Mouse (Mus musculus) frontal cortex, postnatal 10 days (tissue): ENCODE data around the gene Atn1.
"Not testable (repeated sequence)": the region's sequence is repeated elsewhere in the genome, so short reads cannot be mapped to it uniquely, and the experiment has no call there.

Experiments used
- DNase-seq, 2 experiments: peaks; one replicate each; pipeline ENCODE4 v3.0.0; 2022; ENCODE audit warnings: low spot score in 2 of 2, mixed read lengths in 1 of 2

Gene Atn1

DNA sequence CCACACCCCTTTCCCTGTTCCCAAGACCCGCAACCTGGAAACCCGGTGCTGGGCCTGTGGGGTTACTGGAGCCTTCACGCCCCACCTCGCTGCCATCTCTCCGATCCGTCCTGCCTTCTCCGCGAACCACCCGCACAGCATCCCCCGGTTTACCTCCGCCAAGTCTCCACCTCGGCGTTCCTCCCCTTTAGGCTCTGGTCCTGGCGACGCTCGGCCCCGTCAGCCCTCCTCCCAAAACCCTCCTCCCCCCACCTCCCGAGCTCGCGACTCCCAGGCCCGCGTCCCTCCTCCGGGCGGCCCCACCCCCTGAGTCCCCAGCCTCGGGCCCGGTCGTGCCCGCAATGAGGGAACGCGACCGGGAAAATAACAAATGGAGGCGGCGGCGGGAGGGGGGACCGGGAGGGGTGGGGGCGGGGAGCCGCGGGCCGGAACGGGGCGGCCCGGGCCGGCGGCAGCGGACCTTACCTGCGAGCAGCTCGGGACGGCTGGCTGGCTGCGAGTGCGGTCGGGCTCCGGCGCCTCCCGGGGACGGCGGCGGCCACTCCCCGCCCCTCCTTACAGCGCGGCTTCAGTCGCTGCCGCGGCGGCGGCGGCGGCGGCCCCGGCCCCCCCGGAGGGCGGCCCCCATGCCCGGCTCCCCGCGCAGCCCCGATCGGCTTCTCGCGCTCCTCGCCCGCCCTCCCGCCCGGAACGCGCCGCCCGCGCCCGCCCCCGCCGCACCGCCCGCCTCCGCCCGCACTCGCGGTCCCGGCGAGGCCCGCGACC lies at the start of gene Atn1, which contains the start of gene Gm45234:
Gene Atn1 (minus strand): TSS at position 694 of the 765 bp plus-strand sequence.
Gene Gm45234 (minus strand): TSS at position 191 of the 765 bp plus-strand sequence.
- DNase-seq: peak; percentile 15 to 59

DNA sequence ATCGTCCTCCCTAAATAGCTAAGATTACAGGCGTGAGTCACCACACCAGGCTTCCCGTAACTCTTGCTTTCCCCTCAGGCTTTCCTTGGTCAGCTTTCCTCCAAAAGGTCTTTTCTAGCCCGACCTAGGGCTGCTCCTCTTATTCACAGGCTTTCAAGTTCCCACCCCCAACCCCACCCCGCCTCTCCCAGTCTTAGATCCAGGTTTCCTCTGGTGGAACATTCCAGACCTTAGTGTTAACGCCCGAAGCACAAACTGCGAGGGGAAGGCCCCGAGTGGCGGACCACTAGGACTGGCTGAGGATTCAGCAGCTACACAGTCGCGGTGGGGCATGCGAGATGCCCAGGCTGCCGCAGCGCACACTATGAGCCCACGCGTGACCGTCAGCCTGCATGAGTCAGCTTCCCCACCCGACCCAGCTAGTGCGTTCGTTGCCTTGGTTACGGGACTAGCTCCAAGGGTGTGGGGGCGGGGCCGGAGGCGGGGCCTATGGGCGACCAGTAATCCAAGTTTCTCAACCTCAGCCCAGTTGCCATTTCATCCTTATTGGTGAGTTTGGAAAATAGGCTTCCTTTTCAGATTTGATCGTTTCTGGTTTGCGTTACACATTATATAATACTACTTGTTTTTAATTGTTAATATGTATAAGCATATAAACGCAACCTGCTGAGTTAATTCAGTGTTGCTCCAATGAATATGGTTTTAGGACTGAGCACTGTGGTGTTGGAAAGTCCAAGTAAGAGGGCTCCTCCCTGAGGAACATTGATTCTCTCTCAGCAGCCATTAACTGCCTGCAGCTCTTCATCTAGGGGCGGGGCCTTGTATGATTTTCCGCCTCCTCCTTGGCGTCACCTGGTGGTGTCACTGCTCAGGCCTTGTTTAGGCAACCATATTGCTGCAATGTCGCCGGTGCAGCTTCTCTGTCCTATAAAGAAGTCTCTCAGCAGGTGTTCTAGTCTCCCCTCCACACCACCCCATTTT lies 49.3 kb upstream of the Atn1 start:
- peak; percentile 95 to 96 for DNase-seq

DNA sequence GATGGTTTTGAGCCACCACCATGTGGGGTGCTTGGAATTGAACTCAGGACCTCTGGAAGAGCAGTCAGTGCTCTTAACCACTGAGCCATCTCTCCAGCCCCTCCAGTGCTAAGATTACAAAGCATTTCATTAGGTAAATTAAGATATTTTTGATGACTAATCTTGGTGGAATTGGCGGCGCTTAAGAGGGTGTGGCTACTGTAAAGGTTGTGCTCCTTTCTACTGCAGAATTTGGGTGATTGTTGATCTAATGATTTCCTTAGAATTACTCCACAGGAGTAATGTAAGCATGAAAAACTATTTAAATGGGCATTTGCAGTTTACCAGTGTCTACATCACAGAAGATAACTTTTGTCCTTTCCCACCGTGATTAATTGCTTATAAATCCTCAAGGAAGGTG lies 48.0 kb upstream of the Atn1 start:
- no peak for DNase-seq

DNA sequence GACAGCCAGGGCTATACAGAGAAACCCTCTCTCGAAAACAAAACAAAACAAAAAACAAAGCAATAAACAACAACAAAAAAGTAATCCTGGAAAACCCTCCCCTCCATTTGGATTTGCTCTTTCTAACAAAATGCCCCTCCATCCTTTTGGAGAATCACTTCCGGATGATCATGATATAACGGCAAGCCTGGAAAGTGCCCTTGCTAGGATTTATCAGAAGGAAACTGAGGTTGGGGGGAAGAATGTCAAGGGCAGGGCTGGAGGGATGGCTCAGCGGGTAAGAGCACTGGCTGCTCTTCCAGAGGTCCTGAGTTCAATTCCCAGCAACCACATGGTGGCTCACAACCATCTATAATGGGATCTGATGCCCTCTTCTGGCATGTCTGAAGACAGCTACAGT lies 47.4 kb upstream of the Atn1 start:
- not testable (repeated sequence) for DNase-seq

DNA sequence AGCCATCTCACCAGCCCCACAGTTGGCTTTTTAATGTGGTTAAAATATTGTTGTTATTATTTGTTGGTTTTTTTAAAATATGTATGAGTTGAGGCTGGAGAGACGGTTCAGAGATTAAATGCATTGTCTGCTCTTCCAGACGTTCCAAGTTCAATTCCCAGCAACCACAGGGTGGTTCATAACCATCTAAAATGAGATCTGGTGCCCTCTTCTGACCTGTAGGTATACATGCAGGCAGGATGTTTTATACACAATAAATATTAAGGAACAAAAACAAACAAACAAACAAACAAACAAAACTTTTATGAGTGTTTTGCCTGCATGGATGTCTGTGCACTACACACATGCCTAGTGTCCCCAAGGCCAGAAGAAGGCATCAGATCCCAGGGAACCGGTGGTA lies 46.7 kb upstream of the Atn1 start:
- DNase-seq: no peak

DNA sequence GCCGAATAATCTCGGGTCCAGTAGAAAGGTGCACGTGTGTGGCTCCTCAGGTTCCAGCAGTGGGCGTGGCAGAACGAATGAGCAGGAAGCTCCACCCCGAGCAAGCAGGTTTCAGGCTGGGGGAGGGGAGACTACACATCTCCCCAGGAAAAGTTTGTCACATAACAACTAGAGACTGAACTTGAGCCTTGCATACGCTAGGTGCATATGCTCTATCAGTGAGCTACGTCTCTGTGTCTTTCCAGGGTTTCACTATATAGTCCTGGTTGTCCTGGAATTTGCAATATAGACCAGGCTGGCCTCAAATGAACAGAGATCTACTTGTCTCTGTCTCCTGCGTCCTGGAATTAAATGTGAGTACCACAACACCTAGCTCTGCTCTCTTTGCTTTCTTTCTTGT lies 46.1 kb upstream of the Atn1 start:
- not testable (repeated sequence) for DNase-seq

DNA sequence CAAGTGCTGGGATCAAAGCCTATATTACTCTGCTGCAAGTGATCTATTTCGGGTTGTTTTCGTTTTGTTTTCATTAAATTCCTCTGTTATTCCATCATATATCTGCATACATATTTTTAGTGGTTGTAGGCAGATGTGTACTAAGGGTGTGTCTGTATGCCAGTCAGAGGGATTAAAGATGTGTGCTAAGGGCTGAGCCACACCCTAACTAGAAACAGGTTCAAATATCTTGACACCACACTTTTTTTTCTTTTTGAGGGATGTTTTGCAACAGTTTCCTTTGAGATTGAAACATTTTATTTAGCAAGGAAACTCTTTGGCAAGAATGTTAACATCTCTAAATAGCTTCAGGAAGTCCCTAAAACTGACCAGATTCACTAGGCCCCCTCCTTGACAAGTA lies 39.9 kb upstream of the Atn1 start:
- DNase-seq: no peak

DNA sequence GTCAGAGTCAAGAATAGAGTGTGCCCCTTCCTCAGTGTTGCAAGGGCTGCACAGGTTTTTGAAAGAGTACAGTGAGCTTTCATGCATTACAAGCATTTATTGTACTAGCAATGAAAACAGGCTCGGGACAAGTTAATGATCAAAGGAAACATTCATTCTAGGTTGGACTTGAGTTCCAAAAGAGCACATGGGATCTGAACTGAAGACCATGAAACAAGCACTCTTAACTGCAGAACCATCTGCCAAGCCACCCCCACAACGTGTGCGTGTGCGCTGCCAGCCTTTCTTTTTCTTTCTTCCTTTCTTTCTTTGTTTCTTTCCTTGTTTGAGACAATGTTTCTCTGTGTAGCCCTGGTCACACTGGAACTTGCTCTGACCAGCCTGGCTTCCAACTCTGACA lies 39.5 kb upstream of the Atn1 start:
- no peak for DNase-seq

DNA sequence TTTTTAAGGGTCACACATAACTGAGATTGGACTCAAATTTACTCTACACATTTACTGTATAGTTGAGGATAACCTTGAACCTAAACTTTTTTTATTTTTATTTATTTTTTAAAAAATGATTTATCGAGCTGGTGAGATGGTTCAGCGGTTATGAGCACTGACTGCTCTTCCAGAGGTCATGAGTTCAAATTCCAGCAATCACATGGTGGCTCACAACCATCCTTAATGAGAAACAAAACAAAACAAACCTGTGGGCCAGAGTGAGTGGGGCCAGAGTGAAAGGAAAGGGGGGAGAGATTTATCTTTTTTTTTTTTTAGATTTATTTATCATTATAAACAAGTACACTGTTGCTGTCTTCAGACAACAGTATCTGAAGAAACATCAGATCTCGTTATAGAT lies 35.6 kb upstream of the Atn1 start:
- no peak for DNase-seq

DNA sequence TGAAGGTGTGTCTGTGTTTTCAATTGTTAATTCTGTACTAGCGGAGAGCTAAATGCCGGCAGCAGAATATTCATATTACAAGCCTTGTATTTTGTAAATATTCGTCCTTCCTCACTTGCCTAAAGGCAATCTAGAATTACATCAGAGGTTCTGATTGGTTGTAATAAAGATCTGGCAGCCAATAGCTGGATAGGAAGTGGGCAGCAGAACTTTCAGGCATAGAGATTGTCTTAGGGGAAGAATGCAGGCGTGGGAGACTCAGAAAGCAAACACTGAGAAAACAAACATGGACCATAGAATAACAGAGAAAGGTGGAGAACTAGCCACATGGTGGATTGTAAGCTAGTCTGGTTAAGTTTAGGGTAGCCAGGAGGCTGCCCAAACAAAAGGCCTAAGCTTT lies 33.8 kb upstream of the Atn1 start:
- DNase-seq: no peak

DNA sequence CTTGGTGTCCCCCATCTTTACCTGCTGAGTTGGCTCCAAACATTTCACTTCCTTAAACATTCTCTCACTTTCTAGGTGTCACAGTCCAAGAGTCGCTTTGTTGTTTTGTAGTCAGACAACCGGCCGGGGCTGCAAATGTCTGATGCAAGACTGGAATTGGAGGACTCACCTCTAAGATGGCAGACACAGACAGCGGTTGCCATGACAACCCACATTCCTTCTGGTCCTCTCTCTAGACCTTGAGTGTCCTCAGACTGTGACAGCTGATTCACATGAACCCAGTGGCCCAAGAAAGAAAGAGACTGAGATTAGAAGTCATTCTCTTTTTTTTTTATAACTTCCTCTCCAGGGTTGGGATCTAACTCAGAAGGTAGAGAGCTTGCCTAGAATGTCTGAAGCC lies 33.2 kb upstream of the Atn1 start:
- no peak for DNase-seq

DNA sequence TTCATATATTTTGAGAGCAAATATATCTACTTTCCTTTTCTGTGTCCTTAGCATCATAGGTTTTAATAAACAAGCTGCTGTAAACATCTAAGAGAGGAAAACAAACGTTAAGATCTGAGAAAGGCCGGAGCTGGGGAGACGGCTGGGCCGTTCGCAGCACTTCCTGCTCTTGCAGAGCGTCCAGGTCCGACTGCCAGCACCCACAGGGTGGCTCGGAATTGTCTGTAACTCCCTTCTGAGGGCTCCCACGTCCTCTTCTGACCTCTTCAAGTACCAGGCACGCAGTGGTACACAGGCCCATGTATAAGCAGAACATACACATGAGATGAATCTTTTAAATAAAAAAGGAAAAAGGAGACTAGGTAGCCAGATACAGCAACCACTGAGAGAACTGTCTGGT lies 31.4 kb upstream of the Atn1 start:
- DNase-seq: no peak

DNA sequence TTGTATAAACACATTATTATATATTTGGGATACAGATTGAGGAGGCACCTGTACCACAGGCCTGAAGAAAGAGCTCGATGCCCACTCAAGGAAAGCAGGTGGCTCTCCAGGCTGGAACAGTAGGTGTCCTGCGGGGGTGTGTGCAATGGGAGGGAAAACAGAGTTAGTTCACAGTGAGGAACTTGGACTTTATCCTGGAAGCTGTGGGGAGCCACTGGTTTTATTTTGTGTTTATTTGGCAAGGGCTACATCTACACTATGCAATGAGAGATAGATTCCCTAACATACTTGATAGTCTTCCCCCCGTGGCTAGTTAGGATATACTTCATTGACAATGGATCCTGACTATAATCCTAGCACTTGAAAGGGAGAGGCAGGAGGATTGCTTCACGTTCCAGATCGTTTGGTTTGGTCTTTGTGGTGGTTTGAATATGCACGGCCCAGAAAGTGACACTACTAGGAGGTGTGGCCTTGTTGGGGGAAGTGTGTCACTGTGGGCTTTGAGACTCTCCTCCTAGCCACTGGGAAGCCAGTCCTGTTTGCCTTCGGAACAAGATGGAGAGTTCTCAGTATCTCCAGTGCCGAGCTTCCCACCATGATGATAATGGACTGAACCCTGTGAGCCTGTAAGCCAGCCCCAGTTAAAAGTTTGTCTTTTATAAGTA lies 30.6 kb upstream of the Atn1 start:
- DNase-seq: no peak

DNA sequence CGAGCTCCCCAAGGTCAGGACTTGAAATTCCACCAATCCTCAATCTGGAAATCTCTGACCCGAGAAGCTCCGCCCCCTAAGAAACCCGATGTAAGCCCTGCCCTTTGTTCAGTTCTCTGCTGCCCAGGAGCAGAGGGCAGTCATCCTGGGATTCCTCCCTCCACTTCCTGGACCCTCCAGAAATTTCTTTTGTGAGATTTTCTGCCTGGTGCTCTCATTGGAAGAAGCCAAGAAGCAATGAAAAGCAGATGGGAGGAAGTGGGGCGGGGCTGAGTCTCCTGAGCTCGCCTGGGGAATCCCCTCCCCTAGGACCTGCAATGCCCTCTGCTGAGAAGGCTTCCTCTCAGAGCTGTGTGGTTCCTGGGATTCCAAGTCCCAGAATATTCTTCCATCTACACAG lies 26.1 kb upstream of the Atn1 start:
- DNase-seq: no peak

DNA sequence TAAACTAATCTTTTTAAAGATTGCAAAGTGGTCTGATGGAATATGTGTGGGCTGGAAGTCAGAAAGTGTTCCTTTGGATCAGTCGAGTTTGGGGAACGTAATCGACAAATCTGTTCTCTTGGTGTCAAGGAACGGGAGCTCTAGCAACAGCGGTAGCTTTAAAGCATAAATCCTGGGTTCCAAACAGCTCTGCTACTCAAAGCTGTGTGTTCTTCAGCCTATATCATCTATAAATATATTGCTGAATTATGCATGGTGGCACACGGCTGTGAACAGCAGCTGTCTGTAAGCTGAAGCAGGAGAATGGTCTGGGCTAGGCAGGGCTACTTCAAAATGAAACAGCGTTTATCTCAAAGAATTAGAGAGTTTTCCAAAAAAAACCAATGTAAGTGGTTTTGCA lies 24.6 kb upstream of the Atn1 start:
- DNase-seq: no peak

DNA sequence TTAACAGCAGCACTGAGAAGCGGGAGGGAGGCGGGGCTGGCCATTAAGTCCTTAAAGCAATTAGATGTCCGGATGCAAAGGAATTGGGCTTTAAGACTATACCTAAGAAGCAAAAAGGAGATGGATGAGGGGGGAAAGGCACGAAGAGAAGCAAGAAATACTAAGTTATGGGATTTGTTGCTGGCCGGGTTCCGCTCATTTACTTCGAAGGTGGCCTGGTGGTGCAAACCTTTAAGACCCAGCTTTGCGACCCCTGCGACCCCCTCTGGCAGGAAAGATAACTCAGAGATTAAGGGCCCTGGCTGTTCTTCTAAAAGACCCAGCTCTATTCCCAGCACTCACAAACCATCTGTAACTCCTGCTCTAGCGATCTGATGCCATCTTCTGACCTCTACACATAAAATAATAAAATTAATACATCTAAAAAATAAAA lies 23.7 kb upstream of the Atn1 start:
- no peak for DNase-seq

DNA sequence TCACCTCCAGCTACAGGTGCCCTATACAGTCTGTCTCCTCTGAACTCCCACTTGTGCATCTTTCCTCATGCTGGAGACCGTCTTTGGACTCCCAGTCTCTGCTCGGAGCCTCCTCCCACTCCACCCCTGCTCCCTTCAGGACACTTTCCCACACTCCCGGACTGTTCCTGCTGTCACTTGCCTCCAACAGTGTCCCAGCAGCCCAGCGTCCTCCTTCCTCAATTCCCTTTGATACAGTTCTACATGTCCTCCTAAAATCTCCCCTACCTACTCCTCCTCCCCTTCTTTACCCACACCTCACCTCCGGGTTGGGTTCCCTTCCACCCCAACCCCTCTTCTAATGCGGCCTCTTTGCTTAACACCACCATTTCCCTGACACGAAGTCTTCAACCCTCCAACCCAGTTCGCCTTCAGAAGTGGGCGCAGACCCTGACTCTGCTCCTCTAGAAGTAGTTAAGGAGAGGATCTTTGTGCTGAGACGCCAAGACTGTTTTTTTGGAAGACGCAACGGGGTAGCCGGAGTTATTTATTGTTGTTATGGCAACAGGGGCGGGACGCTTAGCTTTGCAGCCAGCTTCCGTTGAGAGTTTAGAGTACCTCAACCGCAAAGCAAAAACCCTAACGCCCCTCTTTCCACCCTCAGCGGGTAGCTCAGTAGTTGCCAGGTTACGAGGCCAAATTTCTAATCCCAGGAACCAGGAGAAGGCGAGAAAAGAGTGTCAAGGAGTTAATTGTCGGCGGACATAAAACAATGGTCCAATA lies 23.1 kb upstream of the Atn1 start, which contains the start of gene Lrrc23:
Gene Lrrc23 (minus strand): TSS at position 506 of the 762 bp plus-strand sequence.
- DNase-seq: no peak

DNA sequence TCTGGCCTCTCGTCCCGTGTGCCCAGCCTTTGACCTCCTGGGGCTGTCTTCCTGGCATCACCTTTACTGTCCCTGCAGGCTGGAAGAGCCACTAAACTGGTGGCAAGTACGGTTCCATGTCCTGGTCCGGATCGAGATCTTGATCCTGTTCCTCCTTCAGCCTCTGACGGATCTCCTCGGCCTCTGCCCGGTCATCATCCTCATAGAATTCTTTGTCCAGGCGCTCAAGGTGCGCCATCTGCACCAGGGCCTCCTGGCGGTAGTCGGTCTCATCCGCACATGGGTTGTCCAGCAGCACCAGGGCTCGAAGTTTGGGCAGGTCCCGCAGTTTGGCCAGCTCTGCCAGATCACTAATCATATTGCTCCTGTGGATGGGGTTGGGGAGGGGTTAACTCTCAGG lies 14.2 kb upstream of the Atn1 start:
- DNase-seq: no peak

DNA sequence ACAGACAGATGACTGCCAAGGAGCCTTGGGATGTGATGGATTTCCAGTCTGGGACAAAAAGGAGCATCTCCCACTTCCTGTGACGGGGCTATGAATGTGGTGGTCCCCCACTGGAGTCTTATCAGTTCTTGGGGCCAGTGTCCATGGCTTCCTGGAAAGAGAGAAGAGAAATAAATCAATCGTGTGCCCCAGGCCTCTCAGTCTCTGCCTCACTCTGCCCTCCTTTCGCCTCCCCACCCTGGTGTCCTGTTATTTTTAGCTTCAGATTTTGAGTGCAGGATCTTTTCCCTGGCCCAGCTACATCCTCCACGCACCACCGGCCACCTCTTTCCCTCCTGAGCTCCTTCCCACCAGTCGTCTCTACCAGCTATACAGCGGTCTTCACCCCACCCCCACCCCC lies 13.7 kb upstream of the Atn1 start:
- no peak for DNase-seq

DNA sequence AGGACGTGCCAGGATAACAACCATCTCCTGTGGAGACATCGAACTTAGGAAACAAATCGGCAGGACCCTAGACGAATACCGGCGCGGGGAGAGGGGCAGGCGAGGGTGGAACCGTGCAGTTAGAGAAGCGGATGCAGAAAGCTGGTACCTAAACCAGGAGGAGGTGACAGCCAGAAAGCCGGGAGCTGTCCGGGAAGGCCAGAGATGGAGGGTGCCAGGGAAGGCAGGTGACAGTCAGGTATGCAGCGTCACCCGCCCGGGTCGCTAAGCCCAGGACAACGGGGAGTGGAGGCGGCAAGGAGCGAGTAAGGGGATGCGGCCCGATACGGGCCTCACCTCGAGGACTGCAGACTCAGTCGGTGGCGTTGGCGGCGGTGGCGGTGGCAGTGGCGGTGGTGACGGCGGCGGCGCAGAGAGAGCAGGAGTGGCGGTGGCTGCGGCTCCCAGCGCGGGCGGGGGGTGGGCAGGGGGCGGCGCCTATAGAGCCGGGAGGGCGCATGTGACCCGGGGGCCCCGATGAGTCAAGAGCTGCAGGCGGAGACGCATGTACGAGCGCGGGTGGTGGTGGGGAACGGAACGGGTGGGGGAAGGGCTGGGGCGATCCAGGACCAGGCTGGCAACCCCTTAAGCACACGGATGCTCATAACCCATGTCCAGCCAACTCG lies 12.9 kb upstream of the Atn1 start, which contains the start of gene Eno2:
Gene Eno2 (minus strand): TSS at position 573 of the 665 bp plus-strand sequence.
- DNase-seq: peak; percentile 72 to 73

DNA sequence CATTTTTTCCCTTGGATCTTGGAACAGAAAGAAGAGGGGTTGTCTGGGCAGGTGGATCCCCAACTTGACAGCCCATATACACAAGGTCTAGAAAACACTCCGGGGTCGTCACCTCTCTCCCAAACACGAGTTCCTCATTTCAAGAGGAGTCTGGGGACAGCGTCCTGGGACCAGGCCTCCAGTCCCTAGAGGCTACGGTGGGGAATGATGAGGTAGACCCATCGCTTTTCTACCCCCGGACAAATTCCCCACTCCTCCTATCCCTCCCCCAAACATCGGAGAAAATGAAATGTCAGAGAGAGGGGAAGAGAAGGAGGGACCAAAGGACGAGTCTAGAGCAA lies 12.3 kb upstream of the Atn1 start:
- DNase-seq: no peak
